Mouse (Mus musculus): ENCODE results near the gene Rgl2.

GRCm38 (mm10) chr17:33980181-33981035 lies 51.1 kb downstream of the Rgl2 start:
- no peak for TF ChIP-seq CTCF (IDR thresholded peaks at IDR 0.05; ENCODE audit: borderline replicate concordance, insufficient read depth, low read length)
- no peak for TF ChIP-seq POLR2A (IDR thresholded peaks at IDR 0.05; ENCODE audit: low read depth, low read length)
